Mouse (Mus musculus) liver, adult (tissue): ENCODE data around the gene Frmd8.

Experiments used
- GATA4 ChIP-seq: IDR thresholded peaks from 2 replicates; pipeline ENCODE4 v1.6.1; 2014; ENCODE audit warnings: mild to moderate bottlenecking, low read length; ENCODE audit not compliant: insufficient replicate concordance

The Frmd8 gene

GRCm38 (mm10) chr19:5811771-5812504, 63.1 kb downstream of the Frmd8 start:
- no peak for TF ChIP-seq GATA4

- TF ChIP-seq GATA4 = no peak
These were observed 64.1 kb downstream of the Frmd8 start for GRCm38 (mm10) chr19:5810840-5811563.

- TF ChIP-seq GATA4 = no peak
These were observed 64.8 kb downstream of the Frmd8 start for GRCm38 (mm10) chr19:5810103-5810839.

GRCm38 (mm10) chr19:5809712-5810089, 65.4 kb downstream of the Frmd8 start:
- TF ChIP-seq GATA4 = no peak

GRCm38 (mm10) chr19:5808955-5809711, 65.9 kb downstream of the Frmd8 start:
- TF ChIP-seq GATA4 = no peak

- TF ChIP-seq GATA4 = no peak
These were observed 67.3 kb downstream of the Frmd8 start for GRCm38 (mm10) chr19:5807740-5808139.

- TF ChIP-seq GATA4 = no peak
These were observed 68.3 kb downstream of the Frmd8 start for GRCm38 (mm10) chr19:5806809-5807205.

- TF ChIP-seq GATA4 = peak; percentile 13; the same call in 1 of the 2 replicates
These were observed 68.8 kb downstream of the Frmd8 start for GRCm38 (mm10) chr19:5806051-5806808.

GRCm38 (mm10) chr19:5804371-5804899, 70.6 kb downstream of the Frmd8 start:
- no peak for TF ChIP-seq GATA4

GRCm38 (mm10) chr19:5803881-5804279, 71.2 kb downstream of the Frmd8 start:
- TF ChIP-seq GATA4 = no peak

GRCm38 (mm10) chr19:5803041-5803880, 71.8 kb downstream of the Frmd8 start:
- peak; percentile 13; the same call in 1 of the 2 replicates for TF ChIP-seq GATA4

- TF ChIP-seq GATA4 = no peak
These were observed 72.4 kb downstream of the Frmd8 start for GRCm38 (mm10) chr19:5802787-5803040.

- TF ChIP-seq GATA4 = no peak
These were observed 72.9 kb downstream of the Frmd8 start for GRCm38 (mm10) chr19:5802011-5802786.
